Mouse (Mus musculus) liver, adult 2 months (tissue): ENCODE data around the gene Nfkb1.

Experiments used
- CTCF ChIP-seq: fragments of 200-500 bp; IDR thresholded peaks from 2 replicates; pipeline ENCODE4 v1.5.1; 2011; ENCODE audit warnings: low read depth, low read length, control low read depth
- POLR2A ChIP-seq: fragments of 200-500 bp; IDR thresholded peaks from 2 replicates; pipeline ENCODE4 v1.6.1; 2011; ENCODE audit warnings: low read length, control low read depth; ENCODE audit not compliant: insufficient read depth; ENCODE audit errors: extremely low read depth

- no peak for TF ChIP-seq POLR2A
- no peak for TF ChIP-seq CTCF
Measured at GRCm38 (mm10) chr3:135546212-135546923, 145.0 kb downstream of the Nfkb1 start.
